Mouse (Mus musculus): ENCODE data around the gene Cenpm. TPM values are rescaled to one million over a fixed set of nuclear protein-coding genes. Genes with fewer than 3 reads are reported as not detected.

Cenpm gene
- polyA plus RNA-seq (2012; ENCODE audit: low replicate concordance) = 20.1 and 28.6 TPM in 2 replicates

DNA sequence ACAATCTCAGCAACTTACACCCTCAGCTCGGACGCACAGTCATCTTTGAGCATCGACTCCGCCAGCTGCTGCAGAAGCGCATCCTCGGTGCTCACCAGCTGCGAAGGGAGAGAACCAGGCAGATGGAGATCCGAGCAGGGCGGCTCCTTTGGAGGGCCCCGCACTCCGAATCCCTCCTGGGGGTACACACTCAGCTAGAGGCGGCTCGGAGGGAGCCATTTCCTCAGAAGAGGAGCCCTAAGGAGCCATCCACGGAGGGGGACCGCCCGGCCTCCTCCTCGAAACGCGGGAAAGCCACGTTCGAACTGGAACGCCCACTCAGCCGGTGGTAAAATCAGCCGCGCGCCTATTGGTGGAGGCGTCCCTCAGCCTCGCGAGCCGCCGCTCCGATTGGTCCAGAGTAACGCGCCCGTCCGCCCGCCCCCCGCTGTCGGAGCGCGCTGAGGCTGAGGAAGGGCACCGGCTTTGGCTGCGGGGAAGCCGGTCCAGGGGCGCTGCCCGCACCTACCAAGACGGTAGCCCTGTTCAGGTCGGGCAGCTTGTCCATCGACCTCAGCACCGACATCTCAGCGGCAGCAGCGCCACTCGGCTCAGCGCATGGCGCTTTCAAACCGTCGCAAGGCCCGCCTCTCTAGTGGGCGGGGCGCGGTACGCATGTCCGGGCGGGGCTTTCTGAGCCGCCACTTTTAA lies at the start of gene Cenpm:
Gene Cenpm (minus strand): TSS at position 634 of the 690 bp plus-strand sequence.

GRCm38 (mm10) chr15:82274593-82274926 lies 30.0 kb upstream of the Cenpm start, which contains the start of gene Sept3:
Gene Sept3 (plus strand): TSS chr15:82274893.

DNA sequence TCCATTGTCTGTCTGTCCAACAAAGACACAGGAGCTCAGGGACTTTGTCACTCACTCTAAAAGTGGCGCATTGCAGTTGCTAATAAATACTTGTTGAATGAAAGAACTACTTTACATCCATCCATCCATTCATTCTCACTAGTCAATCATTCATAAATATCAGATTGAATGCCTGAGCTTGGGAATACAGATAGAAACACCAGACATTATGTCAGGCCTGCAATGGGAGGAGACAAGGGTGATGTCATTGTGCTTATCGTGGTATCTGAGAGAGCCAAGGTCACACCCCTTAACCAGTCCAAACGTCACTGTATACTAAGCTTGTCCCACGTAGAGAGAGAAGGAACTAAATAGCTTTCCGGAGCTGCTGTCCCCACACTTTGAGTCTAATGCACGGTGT lies 7.5 kb upstream of the Cenpm start, which contains the start of gene 1500009C09Rik:
Gene 1500009C09Rik (plus strand): TSS at position 301 of the 400 bp plus-strand sequence.

DNA sequence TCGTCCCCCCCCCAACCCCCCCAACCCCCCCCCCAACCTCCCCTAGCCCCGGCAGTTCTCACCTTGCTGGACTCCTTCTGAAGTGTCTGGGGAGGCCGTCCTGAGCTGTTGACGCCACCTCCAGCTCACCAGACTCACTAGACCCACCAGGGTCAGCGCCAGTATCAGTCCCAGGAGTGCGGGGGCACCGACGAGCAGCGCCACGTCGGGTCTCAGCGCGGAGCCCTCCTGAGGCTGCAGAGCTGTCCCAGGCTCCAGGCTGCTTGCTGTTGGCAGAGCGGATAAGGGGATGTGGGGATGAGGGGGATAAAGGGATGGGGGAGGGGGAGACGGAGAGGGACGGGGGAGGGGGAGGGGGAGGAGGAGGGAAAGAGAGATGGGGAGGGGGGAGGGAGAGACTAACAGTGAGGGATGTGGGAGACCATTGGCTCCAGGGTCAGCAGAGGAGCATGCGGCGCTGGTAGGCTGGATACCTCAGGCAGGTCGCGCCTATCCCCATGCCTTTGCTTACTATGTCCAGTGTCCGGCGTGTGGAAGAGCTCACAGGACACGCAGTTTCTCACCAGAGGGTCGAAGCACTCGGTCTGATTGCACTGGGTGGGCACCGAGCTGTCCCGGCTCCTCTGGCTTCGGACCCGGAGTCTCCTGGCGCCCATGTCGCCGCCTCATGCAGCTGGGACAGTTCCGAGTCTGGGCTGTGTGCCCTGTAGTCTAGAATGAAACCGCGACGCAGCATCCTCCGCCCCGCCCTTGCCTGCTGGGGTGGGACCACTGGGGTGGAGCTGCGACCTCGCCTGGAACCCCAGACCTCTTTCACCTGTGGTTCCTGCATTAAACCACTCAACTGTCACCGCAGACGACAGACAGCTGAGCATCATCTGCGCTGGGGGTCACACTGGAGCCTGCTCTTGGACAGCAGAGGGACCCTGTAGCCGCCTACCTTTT lies 20.6 kb downstream of the Cenpm start, which contains the start of gene Tnfrsf13c:
Gene Tnfrsf13c (minus strand): TSS at position 713 of the 945 bp plus-strand sequence.

DNA sequence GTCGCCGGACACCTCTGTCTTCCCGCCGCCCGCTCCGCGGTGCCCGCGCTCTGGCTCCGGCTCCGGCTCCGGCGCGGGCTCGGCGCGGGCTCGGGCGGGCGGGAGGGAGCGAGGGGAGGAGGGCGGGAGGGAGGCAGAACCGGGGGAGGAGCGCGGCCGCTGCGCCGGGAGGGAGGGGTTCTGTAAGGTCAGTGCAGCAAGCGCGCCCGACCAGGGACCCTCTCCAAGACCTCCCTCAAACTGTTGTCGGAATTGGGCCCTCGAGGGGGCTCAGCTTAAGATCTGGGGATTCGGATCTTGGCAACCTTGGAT lies 31.8 kb downstream of the Cenpm start, which contains the start of gene Shisa8:
Gene Shisa8 (minus strand): TSS at position 64 of the 312 bp plus-strand sequence.

Other genes starting within 250 kb of the Cenpm start
- gene Desi1, start 210.9 kb downstream of the Cenpm start, polyA plus RNA-seq (2012; ENCODE audit: low replicate concordance) = 43.0 and 47.0 TPM in 2 replicates
- 7.1 and 99.6 TPM in 2 replicates for gene Snu13, start 197.2 kb downstream of the Cenpm start, polyA plus RNA-seq (2012; ENCODE audit: low replicate concordance)
- 0.03 TPM in 1 of 2 replicates, not detected in the other for gene 4930407I10Rik, start 185.6 kb downstream of the Cenpm start, polyA plus RNA-seq (2012; ENCODE audit: low replicate concordance)
- not detected in 2 replicates for gene Mei1, start 174.8 kb downstream of the Cenpm start, polyA plus RNA-seq (2012; ENCODE audit: low replicate concordance)
- 7.4 and 30.9 TPM in 2 replicates for gene Ccdc134, start 116.8 kb downstream of the Cenpm start, polyA plus RNA-seq (2012; ENCODE audit: low replicate concordance)
- 411 and 943 TPM in 2 replicates for gene Srebf2, start 97.6 kb downstream of the Cenpm start, polyA plus RNA-seq (2012; ENCODE audit: low replicate concordance)
- gene Shisa8, start 31.9 kb downstream of the Cenpm start, polyA plus RNA-seq (2012; ENCODE audit: low replicate concordance) = 20.6 and 47.5 TPM in 2 replicates
- 331 and 554 TPM in 2 replicates for gene Tnfrsf13c, start 20.4 kb downstream of the Cenpm start, polyA plus RNA-seq (2012; ENCODE audit: low replicate concordance)
- gene 1500009C09Rik, start 7.6 kb upstream of the Cenpm start, polyA plus RNA-seq (2012; ENCODE audit: low replicate concordance) = not detected in 2 replicates
- gene Sept3, start 30.1 kb upstream of the Cenpm start, polyA plus RNA-seq (2012; ENCODE audit: low replicate concordance) = 1.9 and 3.0 TPM in 2 replicates
- not detected in 2 replicates for gene Wbp2nl, start 54.2 kb upstream of the Cenpm start, polyA plus RNA-seq (2012; ENCODE audit: low replicate concordance)
- gene Naga, start 94.2 kb upstream of the Cenpm start, polyA plus RNA-seq (2012; ENCODE audit: low replicate concordance) = 73.0 and 171 TPM in 2 replicates
- gene Pheta2, start 94.2 kb upstream of the Cenpm start, polyA plus RNA-seq (2012; ENCODE audit: low replicate concordance) = 0.36 and 3.5 TPM in 2 replicates
- gene Smdt1, start 94.2 kb upstream of the Cenpm start, polyA plus RNA-seq (2012; ENCODE audit: low replicate concordance) = 93.9 and 103 TPM in 2 replicates
- gene Ndufa6, start 109.6 kb upstream of the Cenpm start, polyA plus RNA-seq (2012; ENCODE audit: low replicate concordance) = 116 and 213 TPM in 2 replicates
- gene Cyp2d22, start 135.5 kb upstream of the Cenpm start, polyA plus RNA-seq (2012; ENCODE audit: low replicate concordance) = 0.40 and 2.4 TPM in 2 replicates
- not detected in 2 replicates for gene Cyp2d11, start 149.3 kb upstream of the Cenpm start, polyA plus RNA-seq (2012; ENCODE audit: low replicate concordance)
- not detected in 2 replicates for gene Cyp2d10, start 162.4 kb upstream of the Cenpm start, polyA plus RNA-seq (2012; ENCODE audit: low replicate concordance)
- gene Cyp2d9, start 188.7 kb upstream of the Cenpm start, polyA plus RNA-seq (2012; ENCODE audit: low replicate concordance) = not detected in 2 replicates

Data from hematopoietic multipotent progenitor cell, adult 10-12 weeks (in vitro differentiated cells).